Mouse (Mus musculus) embryonic facial prominence, embryonic 15.5 days (tissue): ENCODE data around the gene Hyou1. TPM values are rescaled to one million over a fixed set of nuclear protein-coding genes. Genes with fewer than 3 reads are reported as not detected.

Source experiments
- ATAC-seq: fragments of 200-750 bp; cut with Nextera tagmentation; 2 replicates; pipeline ENCODE4 v1.8.0; 2017; ENCODE audit warnings: low read depth, moderate TSS enrichment; ENCODE audit not compliant: insufficient number of reproducible peaks, low FRiP score, low TSS enrichment
- H3K27ac ChIP-seq: fragments of 300-500 bp; sonication (generic); replicated peaks from 2 replicates; pipeline ENCODE4 v1.5.1; 2015; ENCODE audit warnings: mild to moderate bottlenecking, inconsistent platforms
- H3K27me3 ChIP-seq: fragments of 300-500 bp; sonication (generic); 2 replicates; pipeline ENCODE4 v1.6.1; 2015; ENCODE audit warnings: inconsistent platforms
- H3K36me3 ChIP-seq: fragments of 300-500 bp; sonication (generic); 2 replicates; pipeline ENCODE4 v1.6.1; 2015; ENCODE audit warnings: mild to moderate bottlenecking, inconsistent platforms
- H3K4me1 ChIP-seq: fragments of 300-500 bp; sonication (generic); 2 replicates; pipeline ENCODE4 v1.6.1; 2015; ENCODE audit warnings: inconsistent platforms
- H3K4me2 ChIP-seq: fragments of 300-500 bp; sonication (generic); replicated peaks from 2 replicates; pipeline ENCODE4 v1.6.1; 2015; ENCODE audit warnings: mild to moderate bottlenecking, inconsistent platforms
- H3K4me3 ChIP-seq: fragments of 300-500 bp; sonication (generic); replicated peaks from 2 replicates; pipeline ENCODE4 v1.5.1; 2015; ENCODE audit warnings: mild to moderate bottlenecking, inconsistent platforms
- H3K9ac ChIP-seq: fragments of 300-500 bp; sonication (generic); 2 replicates; pipeline ENCODE4 v1.6.1; 2015; ENCODE audit warnings: inconsistent platforms
- H3K9me3 ChIP-seq: fragments of 300-500 bp; sonication (generic); replicated peaks from 2 replicates; pipeline ENCODE4 v1.6.1; 2016; ENCODE audit warnings: inconsistent platforms
- WGBS: fragments of 180-500 bp; shearing (Covaris S2); methylation state at CpG from one replicate; pipeline ENCODE4 v1.1.7; 2015; 5-methylcytosine and 5-hydroxymethylcytosine counted together
- polyA plus RNA-seq: library from polyadenylated mRNA; unstranded; fragments of >200 nt; fragmentation: Nextera tagmentation; extraction: Ambion mirVana; gene quantifications from 2 replicates; pipeline ENCODE4 v1.2.1, GENCODE M21; 2015

Hyou1 gene
- polyA plus RNA-seq, 1 experiment from 2014 or later = 31.1 TPM

GRCm38 (mm10) chr9:44341487-44341886, 37.8 kb upstream of the Hyou1 start:
- H3K9me3 ChIP-seq = no peaks in the 10 kb centered on the region
- peaks cover 31% of the 10 kb centered on the region for H3K4me1 ChIP-seq
- H3K4me2 ChIP-seq = no peak overlapping the region
- no peak overlapping the region for H3K9ac ChIP-seq
- no peak for ATAC-seq
- H3K36me3 ChIP-seq = peaks cover 38% of the 10 kb centered on the region
- H3K27ac ChIP-seq = no peak overlapping the region
- H3K4me3 ChIP-seq = no peak overlapping the region
- WGBS = 92% methylated on average over 5 of the region's 5 CpGs
- no peaks in the 10 kb centered on the region for H3K27me3 ChIP-seq

DNA sequence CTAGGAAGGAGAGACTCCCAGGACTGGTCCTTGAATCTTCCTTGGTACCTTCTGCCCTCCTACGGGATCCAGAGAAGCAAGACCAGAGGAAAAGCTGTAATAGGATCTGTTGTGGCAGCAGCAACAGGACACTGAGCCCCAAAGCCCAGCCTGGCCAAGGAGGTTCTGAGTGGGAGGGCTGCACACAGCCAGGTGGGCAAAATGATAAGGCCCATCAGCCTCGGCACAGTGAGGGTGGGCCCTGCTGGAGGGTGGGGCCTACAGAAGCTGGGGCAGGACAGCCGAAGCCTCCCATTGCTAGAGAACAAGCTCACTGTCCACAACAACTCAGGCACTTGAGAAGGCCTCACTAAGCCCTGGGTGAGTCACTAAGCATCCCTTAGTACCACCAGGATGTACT, 37.1 kb upstream of the Hyou1 start:
- peaks cover 40% of the 10 kb centered on the region for H3K36me3 ChIP-seq
- H3K4me1 ChIP-seq = peaks cover 24% of the 10 kb centered on the region
- no peak for ATAC-seq
- 69% methylated on average over 3 of the region's 3 CpGs for WGBS
- H3K4me2 ChIP-seq = no peak overlapping the region
- H3K4me3 ChIP-seq = 0 out of 2 replicates have a peak overlapping the region, but pooled peaks have one; percentile 96
- H3K9ac ChIP-seq = no peak overlapping the region
- no peak overlapping the region for H3K27ac ChIP-seq
- H3K9me3 ChIP-seq = no peaks in the 10 kb centered on the region
- H3K27me3 ChIP-seq = no peaks in the 10 kb centered on the region

DNA sequence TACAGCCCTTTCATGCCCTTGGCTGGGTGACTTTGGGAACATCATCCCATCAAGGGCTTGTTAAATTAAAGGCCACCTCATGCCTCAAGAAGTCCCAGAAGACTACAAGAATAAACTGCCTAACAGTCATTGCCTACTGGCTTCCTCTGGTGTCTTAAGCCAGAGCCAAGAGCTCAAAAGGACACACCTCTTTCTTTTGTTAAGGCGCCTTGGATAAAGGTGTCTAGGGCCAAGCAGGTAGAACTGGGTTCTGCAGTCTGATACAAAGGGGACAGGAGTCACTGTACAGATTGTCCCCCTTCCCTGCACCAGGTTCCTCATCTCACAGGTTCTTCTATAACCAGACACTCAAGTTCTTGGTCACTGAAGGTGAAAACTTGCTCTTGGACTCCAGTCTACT, 36.7 kb upstream of the Hyou1 start:
- 85% methylated on average over 1 of the region's 1 CpGs for WGBS
- Histone ChIP-seq H3K27ac (peak overlapping the region; percentile 98; the same call in 1 of the 2 replicates), H3K27me3 (no peaks in the 10 kb centered on the region), H3K4me1 (peaks cover 20% of the 10 kb centered on the region), H3K4me3 (peak overlapping the region; percentile 96; the same call in 1 of the 2 replicates), H3K36me3 (peaks cover 41% of the 10 kb centered on the region), H3K4me2 (peak overlapping the region; percentile 68; the same call in 1 of the 2 replicates), H3K9ac (no peak overlapping the region), H3K9me3 (no peaks in the 10 kb centered on the region)
- no peak for ATAC-seq

GRCm38 (mm10) chr9:44343290-44343689, 36.0 kb upstream of the Hyou1 start:
- H3K9me3 ChIP-seq = no peaks in the 10 kb centered on the region
- H3K4me3 ChIP-seq = peak overlapping the region; percentile 96
- peaks cover 43% of the 10 kb centered on the region for H3K36me3 ChIP-seq
- peak overlapping the region; percentile 98 for H3K27ac ChIP-seq
- H3K4me2 ChIP-seq = peak overlapping the region; percentile 68
- peaks cover 15% of the 10 kb centered on the region for H3K4me1 ChIP-seq
- ATAC-seq = no peak
- peak overlapping the region; percentile 90 for H3K9ac ChIP-seq
- 4% methylated on average over 6 of the region's 6 CpGs for WGBS
- H3K27me3 ChIP-seq = no peaks in the 10 kb centered on the region

DNA sequence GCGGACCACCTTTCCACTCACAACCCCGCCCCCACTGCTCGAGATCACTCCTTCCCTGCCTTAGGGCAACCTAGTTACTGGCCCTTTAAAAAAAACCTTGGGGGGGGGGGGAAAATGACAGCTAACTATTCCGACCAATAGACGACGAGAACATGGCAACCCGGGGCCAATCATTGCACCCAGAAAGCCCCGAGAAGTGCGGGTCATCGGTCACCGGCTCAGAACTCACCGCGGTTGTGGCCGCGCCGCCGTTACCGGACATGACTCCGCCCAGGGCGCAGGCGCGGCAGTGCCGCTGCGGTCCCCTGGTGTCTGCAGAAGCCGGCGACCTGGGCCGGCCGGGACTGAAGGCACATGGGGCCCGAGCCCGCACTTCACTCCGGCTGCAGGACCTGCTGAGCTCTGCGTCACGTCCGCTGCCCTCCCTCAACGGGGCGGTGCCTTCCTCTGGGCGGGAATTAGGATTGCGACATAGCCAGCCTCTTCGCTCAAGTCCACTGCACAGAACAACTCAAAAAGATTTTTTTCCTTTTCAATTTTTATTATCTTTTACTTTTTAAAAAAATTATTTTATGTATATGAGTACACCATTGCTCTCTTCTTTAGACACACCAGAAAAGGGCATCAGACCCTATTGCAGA, 35.4 kb upstream of the Hyou1 start, which contains the start of gene Hmbs:
Gene Hmbs, minus strand, starts transcription at position 448 of the 641 bp plus-strand sequence.
- no peaks in the 10 kb centered on the region for H3K27me3 ChIP-seq
- no peaks in the 10 kb centered on the region for H3K9me3 ChIP-seq
- 0% methylated on average over 39 of the region's 39 CpGs for WGBS
- H3K4me1 ChIP-seq = peaks cover 15% of the 10 kb centered on the region
- peak within 1 kb of the TSS; percentile 96 for H3K4me3 ChIP-seq
- peak; percentile 92 for ATAC-seq
- H3K9ac ChIP-seq = peak within 1 kb of the TSS; percentile 90
- H3K27ac ChIP-seq = peak within 1 kb of the TSS; percentile 98
- peak within 1 kb of the TSS; percentile 68 for H3K4me2 ChIP-seq
- peaks cover 46% of the 10 kb centered on the region for H3K36me3 ChIP-seq

- WGBS = 89% methylated on average over 6 of the region's 6 CpGs
- no peak overlapping the region for H3K4me3 ChIP-seq
These were observed 33.5 kb upstream of the Hyou1 start for GRCm38 (mm10) chr9:44345570-44346433.

GRCm38 (mm10) chr9:44347166-44347565, 32.1 kb upstream of the Hyou1 start:
- no peak for ATAC-seq
- Histone ChIP-seq H3K4me2 (no peak overlapping the region), H3K27me3 (no peaks in the 10 kb centered on the region), H3K36me3 (peaks cover 56% of the 10 kb centered on the region), H3K4me3 (no peak overlapping the region), H3K9me3 (no peaks in the 10 kb centered on the region), H3K4me1 (peaks cover 13% of the 10 kb centered on the region), H3K9ac (no peak overlapping the region), H3K27ac (no peak overlapping the region)
- 91% methylated on average over 9 of the region's 9 CpGs for WGBS

More at GRCm38 (mm10) chr9:44345570-44346433, 33.5 kb upstream of the Hyou1 start:
- Histone ChIP-seq H3K36me3 (peaks cover 49% of the 10 kb centered on the region), H3K4me2 (no peak overlapping the region), H3K9me3 (no peaks in the 10 kb centered on the region), H3K4me1 (peaks cover 15% of the 10 kb centered on the region), H3K27me3 (no peaks in the 10 kb centered on the region), H3K27ac (no peak overlapping the region), H3K9ac (no peak overlapping the region)
- ATAC-seq = no peak

GRCm38 (mm10) chr9:44347621-44348020, 31.7 kb upstream of the Hyou1 start:
- H3K27ac ChIP-seq = no peak overlapping the region
- WGBS = 86% methylated on average over 4 of the region's 4 CpGs
- no peak for ATAC-seq
- H3K27me3 ChIP-seq = no peaks in the 10 kb centered on the region
- no peaks in the 10 kb centered on the region for H3K9me3 ChIP-seq
- H3K36me3 ChIP-seq = peaks cover 60% of the 10 kb centered on the region
- no peak overlapping the region for H3K4me2 ChIP-seq
- no peak overlapping the region for H3K9ac ChIP-seq
- peaks cover 8% of the 10 kb centered on the region for H3K4me1 ChIP-seq
- H3K4me3 ChIP-seq = no peak overlapping the region

DNA sequence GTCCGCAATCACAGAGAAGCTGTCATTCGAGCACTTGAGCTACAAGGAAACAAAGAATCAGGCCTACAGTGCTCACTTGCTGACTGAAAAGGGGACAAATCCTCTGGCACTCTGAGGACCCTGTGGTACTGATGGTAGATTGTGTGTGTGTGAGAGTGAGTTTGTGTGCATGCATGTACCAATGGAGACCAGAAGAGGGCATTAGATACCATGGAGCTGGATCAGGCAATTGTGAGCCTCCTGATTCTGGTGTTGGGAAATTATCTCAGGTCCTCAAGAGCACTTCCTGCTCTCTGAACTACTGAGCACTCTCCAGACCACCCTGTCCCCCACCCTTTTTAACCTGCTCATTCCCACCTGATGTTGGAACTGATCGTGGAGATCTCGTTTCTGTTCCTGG, 30.7 kb upstream of the Hyou1 start:
- no peak overlapping the region for H3K4me3 ChIP-seq
- H3K9me3 ChIP-seq = no peaks in the 10 kb centered on the region
- no peak for ATAC-seq
- H3K27me3 ChIP-seq = no peaks in the 10 kb centered on the region
- H3K27ac ChIP-seq = no peak overlapping the region
- no peak overlapping the region for H3K4me2 ChIP-seq
- H3K9ac ChIP-seq = no peak overlapping the region
- H3K36me3 ChIP-seq = peaks cover 70% of the 10 kb centered on the region
- no peaks in the 10 kb centered on the region for H3K4me1 ChIP-seq
- 94% methylated on average over 4 of the region's 4 CpGs for WGBS

GRCm38 (mm10) chr9:44351396-44351795, 27.9 kb upstream of the Hyou1 start:
- Histone ChIP-seq H3K4me3 (no peak overlapping the region), H3K4me1 (no peaks in the 10 kb centered on the region), H3K27ac (no peak overlapping the region), H3K9me3 (no peaks in the 10 kb centered on the region), H3K4me2 (no peak overlapping the region), H3K9ac (no peak overlapping the region), H3K36me3 (peaks cover 97% of the 10 kb centered on the region), H3K27me3 (no peaks in the 10 kb centered on the region)
- no peak for ATAC-seq
- 92% methylated on average over 4 of the region's 4 CpGs for WGBS

DNA sequence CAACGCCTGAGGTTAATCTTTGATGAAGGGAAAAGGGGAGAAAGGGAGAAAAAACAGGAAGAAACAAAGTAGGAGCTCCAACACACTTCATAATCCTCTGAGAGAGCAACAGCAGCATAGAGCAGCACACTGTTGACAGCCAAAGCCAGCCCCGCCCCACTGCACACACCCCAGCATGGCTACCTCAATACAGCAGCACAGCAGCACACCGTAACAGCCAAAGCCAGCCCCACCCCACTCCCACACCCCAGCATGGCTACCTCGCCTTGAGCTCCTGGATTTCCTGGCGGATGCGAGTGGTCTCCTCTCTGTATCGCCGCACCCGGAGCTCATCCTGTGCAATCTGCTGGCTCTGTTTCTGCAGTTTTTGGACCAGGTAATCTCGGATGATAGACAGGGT, 27.0 kb upstream of the Hyou1 start:
- Histone ChIP-seq H3K9ac (no peak overlapping the region), H3K27me3 (no peaks in the 10 kb centered on the region), H3K4me3 (no peak overlapping the region), H3K4me2 (no peak overlapping the region), H3K9me3 (no peaks in the 10 kb centered on the region), H3K27ac (no peak overlapping the region), H3K36me3 (peaks cover 96% of the 10 kb centered on the region), H3K4me1 (no peaks in the 10 kb centered on the region)
- no peak for ATAC-seq
- 91% methylated on average over 10 of the region's 10 CpGs for WGBS
